Mouse (Mus musculus): ENCODE measurements around the gene Slc9a2. TPM values are rescaled to one million over a fixed set of nuclear protein-coding genes. Genes with fewer than 3 reads are reported as not detected.

Slc9a2 gene
- total RNA-seq, 2 experiments from 2014 or later, result 2.7 to 2.8 TPM

DNA sequence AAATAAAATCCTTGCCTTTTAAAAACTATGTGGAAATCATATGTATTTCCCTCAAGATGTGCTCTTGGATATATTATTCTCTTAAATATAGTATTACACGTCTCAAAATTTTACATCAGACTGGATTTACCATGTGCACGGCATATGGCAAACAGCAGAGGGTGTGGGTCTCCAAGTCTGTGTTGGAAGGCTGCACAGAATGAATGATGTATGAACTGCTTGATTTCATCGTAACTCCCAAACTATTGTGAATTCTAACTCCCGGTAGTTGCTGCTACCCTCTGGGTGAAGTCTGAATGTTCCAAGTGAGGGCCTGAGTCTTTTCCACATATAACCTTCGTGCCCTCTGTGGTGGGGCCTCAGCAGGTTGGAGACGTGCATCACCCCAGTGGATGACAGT is 108.6 kb downstream of the Slc9a2 start:
- no peak for DNase-seq

DNA sequence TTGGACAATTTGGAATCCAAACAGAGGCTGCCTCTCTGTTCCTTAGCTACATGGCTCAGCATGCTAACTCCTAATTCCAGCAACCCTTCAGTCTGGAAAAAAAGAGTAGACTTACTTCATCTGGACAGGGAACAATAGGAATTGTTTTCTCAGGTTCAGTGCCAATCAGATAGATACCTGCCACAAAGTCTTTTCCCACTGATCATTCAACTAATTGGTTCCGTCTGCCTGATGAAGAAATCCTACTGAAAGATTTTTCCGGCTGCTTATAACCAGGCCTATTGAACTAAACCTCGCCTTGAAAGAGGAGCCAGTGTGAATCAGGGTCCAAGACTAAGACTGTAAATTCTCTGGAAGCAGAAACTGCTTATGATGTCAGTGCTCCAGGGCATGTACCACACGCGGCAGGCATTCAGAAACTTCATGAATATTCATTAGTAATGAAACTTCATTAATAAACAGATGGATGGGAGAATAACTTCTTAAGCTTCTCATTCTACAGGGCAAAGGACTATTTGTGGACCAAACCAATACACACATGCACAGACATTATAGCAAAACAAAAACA is 109.4 kb downstream of the Slc9a2 start:
- peak in 1 of 2 experiments; percentile 18 for DNase-seq

DNA sequence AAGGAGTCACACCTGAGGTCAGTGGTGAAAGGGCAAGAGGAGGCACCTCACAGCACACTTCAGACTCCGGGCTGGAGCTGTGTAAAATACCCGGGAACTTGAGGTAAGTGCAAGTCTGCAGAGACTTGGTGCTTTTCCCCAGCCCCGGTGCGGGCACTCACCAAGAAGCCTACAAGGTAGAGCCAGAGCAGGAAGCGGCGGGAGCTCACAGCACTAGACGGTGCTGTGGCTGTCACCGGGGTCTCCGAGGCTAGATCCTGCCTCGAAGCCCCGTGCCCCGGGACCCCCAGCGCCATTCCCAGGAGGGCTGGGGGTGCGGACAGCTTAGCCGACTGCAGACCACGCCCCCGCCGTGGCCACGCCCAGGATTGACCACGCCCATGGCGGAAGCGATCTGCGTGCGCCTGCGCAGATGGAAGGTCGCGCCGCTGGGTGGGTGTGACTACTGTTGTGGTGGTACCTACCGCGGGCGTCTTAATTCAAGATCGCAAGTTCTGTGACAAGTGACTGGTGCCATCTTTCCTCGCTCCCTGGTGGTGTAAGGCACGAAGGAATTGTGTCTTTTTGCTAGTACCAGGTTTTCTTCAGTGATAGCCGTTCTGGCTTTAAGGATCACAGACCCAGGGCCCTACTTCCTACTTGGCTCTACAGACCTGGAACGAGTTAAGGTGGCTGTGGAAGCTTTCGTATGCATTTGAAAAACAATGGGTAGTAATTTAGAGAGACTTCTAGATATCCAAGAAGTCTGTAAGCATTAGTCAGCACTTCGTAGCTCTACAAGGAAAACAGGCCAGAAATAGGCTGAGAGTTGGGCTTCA is 110.2 kb downstream of the Slc9a2 start, which contains the start of gene Mfsd9:
Mfsd9 (minus strand) TSS at position 364 of the 818 bp plus-strand sequence.
- peak; percentile 91 to 93 for DNase-seq

DNA sequence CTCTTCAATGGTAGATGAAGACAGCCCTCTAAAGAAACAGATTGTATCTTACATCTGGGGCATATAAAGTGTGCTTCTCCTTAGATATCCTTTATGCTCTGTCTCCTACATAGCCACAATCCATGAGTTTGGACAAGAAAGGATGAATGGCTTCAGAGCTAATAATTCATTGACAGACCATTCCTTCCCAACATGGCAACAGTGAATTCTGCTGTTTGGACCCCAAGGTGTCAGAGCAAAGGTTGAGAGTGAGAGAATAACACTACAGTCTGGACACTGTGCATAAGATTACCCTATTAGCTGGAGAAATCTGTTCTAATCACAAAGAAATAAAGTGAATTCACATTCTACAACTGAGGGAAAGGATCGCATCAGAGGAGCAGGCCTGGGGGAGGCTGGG is 115.1 kb downstream of the Slc9a2 start:
- DNase-seq, result no peak

DNA sequence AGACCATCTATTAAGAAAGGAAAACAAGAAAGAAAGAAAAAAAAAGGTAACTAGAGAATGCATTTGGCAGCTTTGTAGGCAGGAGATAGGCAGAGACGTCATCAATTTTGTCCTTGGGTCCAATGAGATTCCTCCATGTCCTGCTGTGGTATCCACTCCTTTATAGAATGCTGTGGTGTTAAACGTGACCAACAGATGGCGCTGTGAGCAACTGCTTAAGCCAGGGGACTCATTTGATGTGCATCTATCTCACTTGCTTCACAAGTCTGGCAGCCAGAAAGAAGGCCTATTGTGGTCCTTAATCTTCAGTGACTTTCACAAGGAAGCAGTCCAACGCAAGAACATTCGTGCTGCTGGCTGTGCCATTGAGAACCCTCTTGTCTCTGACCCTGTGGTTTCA is 117.0 kb downstream of the Slc9a2 start:
- peak; percentile 65 to 83 for DNase-seq

DNA sequence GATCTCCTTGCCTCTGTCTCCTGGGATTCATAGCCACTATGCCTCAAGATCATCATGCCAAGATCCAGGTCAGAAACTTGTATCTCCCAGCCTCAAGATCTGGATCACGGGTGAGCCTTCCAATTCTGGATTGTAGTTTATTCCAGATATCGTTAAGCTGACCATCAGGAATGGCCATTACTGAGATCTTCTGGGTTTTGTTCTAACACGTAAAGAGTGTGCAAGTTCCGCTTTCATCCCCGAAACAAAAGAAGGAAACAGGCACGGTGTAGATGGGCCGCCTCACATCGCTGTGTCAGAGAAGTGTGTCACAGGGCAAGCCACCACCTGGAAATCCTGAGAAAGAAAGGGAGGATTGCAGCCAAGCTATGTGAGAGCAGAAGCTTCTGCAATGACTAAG is 118.7 kb downstream of the Slc9a2 start:
- peak in 1 of 2 experiments; percentile 46 for DNase-seq

DNA sequence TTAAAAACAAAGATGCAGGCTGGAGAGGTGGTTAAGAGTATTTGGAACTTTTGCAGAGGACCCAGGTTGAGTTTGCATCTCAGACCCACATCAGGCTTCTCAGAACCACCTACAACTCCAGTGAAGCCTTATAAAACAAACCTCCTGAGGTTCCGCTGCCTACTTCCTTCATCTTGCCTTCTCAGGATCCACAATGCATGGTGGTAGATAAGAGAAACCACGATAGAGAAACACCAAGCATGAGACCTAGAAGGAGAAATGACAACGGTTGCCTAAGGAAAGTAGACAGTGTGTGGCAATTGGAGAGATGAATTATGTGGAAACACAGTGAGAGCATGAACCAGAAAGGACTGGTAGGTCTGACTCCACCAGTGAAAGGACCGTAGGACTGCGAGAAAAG is 120.5 kb downstream of the Slc9a2 start:
- no peak for DNase-seq

DNA sequence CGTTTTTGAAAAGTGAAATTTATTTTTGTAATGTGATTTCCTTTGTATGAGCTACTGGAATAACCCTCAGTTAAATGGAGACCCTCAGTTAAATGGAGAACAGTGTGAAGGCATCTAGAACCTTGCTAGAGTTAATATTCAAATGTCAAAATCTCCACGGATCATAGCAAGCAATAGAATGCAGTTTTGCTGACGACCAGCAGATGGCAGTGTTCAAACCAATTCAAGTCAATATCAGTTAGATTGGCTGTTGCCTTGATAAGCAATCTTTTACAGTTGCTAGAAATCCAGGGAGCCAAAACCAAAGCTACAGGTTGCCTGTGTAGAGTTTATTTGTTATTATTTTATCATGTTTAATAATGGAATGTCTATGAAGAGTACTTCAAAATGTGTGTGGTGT is 122.4 kb downstream of the Slc9a2 start:
- DNase-seq, result peak; percentile 58 to 73

DNA sequence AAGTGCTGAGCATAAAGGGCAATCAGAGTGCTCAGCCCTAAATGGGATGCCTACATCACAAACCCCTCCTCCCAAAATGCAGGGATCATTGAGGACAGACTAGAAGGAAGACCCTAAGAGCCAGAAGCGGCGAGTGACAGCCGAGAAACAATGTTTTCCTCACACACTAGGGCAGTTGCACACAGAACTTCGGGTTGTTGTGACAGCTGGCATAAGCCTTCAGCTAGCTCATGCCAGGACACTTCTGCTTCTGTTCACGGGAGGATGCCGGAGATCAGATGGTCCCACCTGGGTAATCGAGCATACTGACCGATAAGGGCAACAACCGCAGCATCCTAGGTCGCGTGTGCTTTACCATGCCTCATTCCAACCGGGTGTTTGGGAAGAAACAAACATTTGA is 123.7 kb downstream of the Slc9a2 start:
- DNase-seq, result no peak

DNA sequence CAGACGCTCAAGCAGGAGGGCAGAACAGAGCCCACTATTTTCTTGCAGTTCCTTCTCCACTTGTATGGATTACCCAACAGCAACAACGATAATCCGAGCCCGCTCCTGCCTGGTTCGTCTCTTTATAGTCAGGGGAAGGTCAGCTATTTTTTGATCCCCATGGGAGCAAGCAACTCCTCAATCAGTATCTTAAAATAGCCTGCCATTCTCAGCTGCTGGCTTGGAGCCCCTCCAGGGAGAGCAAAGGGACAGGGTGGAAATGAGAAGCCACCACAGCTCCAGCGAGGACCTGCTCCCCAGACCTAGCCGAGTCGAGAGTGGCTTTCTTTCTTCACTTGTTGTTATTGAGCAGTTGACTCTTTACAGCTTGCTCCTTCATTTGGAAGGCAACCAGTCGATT is 125.0 kb downstream of the Slc9a2 start, which contains the start of gene Tmem182:
Tmem182 (plus strand) TSS at position 251 of the 400 bp plus-strand sequence.
- peak; percentile 87 to 92 for DNase-seq

DNA sequence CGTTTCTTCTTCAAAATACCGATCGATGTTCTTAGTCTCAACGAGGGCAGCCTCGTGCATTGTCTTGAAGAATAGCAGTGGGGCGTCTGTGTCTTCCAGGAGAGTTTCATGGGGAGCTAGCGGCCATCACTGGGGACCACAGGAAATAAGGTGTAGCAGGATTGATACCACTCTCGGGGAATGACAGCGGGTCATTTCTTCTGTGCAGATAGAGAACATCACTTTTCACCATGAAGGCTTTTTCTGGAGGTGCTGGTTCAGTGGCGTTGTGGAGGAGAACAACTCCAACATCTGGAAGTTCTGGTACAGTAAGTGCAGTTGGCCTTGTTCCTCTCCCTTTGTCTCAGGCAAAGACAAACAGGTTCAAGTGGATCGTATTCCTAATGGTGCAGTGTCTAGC is 125.5 kb downstream of the Slc9a2 start:
- peak; percentile 20 to 56 for DNase-seq

DNA sequence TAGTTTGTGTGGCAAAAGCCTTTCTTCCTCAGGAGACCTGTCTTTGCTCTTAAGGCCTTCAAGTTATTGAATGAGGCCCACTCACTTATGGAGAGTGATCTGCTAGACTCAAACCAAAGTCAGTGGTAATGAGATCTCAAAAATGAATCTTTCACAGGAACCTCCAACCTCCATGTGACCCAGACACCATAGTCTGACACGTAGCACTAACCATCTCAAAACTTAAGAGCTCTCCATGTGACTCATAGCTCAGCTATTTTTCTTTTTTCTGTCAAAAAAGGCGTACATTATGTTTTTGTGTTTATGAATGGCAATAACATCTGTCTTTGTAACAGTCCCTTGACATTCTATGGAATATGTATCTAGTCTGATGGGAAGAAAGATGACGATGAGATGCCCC is 128.3 kb downstream of the Slc9a2 start:
- DNase-seq, result no peak

DNA sequence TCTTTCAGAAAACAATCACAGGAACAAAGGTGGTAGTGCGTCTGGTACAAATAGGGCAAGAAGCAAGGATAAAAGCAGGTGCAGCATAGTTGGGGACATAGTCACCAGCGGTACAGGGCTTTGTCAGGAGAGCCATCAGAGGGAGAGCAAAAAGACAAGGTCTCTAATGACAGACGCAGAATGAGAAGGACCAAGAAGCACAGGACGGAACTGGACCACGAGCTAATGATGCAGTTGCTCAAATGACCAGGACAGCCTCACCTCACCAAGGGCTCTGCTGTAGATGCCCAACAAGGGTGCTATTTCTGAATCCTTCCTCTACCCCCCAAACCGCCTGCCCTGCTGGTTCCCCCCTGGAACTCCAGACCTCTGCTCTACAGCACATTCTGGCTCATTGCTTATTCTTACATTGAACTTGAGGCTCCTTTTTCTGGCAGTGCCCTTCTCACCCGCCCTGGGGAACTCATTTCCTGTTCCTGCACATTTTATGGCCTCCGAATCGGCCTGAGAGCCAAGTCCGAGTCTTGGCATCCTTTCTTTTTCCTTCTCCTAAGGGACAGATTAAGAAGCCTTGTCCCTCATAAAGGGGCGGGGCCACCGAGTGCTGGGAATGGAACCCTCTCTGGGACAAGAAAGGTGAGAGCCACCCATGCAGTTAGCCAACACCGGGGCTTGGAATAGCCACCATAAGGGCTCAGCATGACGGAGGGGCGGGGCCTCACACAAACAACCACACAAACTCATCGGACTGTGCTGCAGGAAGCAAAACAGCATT is 134.9 kb downstream of the Slc9a2 start:
- peak; percentile 35 to 64 for DNase-seq

Other genes with a start within 250 kb of the Slc9a2 start
- gene Il18r1, start 215.0 kb upstream of the Slc9a2 start, total RNA-seq (2021), result 1 to 10 TPM; 1.4 to 2.1 TPM
- gene Il18rap, start 165.2 kb upstream of the Slc9a2 start, total RNA-seq (2021), result under 1 TPM in 1 of 2 experiments, not detected in 1; 0.39 TPM
- under 1 TPM in 1 of 2 experiments, not detected in 1; 0.21 TPM for gene Slc9a4, start 100.5 kb upstream of the Slc9a2 start, total RNA-seq (2021)
- under 1 TPM; 0.62 to 0.69 TPM for gene Mfsd9, start 110.1 kb downstream of the Slc9a2 start, total RNA-seq (2021)
- gene Tmem182, start 125.0 kb downstream of the Slc9a2 start, total RNA-seq (2021), result 100 to 1,000 TPM; 147 to 160 TPM

Data from heart, adult 18-20 months (tissue).